Mouse (Mus musculus) large intestine, adult 2 months (tissue): Measurements from ENCODE around the gene Celf2. TPM values are rescaled to one million over a fixed set of nuclear protein-coding genes. Genes with fewer than 3 reads are reported as not detected.
"Not testable (repeated sequence)": the region's sequence is repeated elsewhere in the genome, so short reads cannot be mapped to it uniquely, and the experiment has no call there.

Experiments used
- DNase-seq: peaks from one replicate; pipeline ENCODE4 v3.0.0-alpha.2; 2012; ENCODE audit warnings: low read depth, low spot score
- WGBS: fragments of 180-500 bp; shearing (Covaris S2); methylation state at CpG from one replicate; pipeline ENCODE4 v1.1.7; 2018; 5-methylcytosine and 5-hydroxymethylcytosine counted together
- polyA plus RNA-seq: library from polyadenylated mRNA; depleted of rRNA; stranded (reverse); fragments of >200 nt; gene quantifications from 2 replicates; pipeline ENCODE4 v1.2.3, GENCODE M21; 2012

The Celf2 gene
- polyA plus RNA-seq, 1 experiment, result 7.2 TPM

DNA sequence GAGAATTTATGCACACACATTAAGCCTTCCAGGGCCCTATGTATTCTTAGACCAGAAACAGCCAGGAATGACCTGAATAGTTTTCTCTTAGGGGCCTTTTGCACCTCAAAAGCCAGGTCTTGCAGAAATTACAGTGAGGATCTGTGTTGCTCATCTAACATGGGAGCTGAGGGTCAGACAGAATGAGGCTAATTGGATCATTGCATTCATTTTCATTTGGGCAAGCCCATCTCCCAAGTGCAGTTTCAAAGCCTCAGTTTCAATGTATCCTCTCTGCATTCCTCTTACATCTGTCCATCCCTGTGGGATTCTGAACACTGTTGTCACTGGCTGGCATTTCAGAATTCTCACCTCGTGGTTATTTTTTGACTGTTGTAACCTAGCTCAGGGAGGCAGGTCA, 200.6 kb downstream of the Celf2 start:
- 77% methylated on average over 1 of the region's 1 CpGs for WGBS
- no peak for DNase-seq

GRCm38 (mm10) chr2:7287434-7287833, 221.9 kb downstream of the Celf2 start:
- WGBS, result 89% methylated on average over 3 of the region's 3 CpGs
- no peak for DNase-seq

GRCm38 (mm10) chr2:7273214-7273613, 236.1 kb downstream of the Celf2 start:
- DNase-seq, result no peak
- WGBS, result 64% methylated on average over 4 of the region's 4 CpGs

DNA sequence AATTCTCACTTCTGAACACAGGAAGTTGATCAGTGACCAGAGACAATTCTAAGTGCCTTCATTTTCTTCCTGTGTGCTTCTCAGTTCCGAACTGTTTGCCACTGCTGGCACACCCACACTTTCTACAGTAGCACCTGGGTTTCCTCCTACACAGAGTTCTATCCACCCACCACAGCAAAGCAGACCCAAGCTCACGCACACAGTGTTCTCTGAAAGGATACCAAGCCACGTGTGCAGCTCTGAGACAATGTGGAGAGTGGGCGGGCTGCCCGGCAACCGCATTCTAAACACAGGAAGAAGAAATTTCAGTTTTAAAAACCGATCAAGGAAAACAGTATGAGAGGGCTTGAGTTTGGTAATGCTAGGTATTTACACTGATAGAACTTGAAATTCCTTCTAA, 239.3 kb downstream of the Celf2 start:
- no peak for DNase-seq

GRCm38 (mm10) chr2:7267166-7267565, 242.2 kb downstream of the Celf2 start:
- DNase-seq, result no peak
- WGBS, result 72% methylated on average over 4 of the region's 4 CpGs

More for the DNA sequence above, 239.3 kb downstream of the Celf2 start:
- WGBS, result 64% methylated on average over 7 of the region's 7 CpGs

- not testable (repeated sequence) for DNase-seq
Observed at GRCm38 (mm10) chr2:7262668-7263067, 246.7 kb downstream of the Celf2 start.

DNA sequence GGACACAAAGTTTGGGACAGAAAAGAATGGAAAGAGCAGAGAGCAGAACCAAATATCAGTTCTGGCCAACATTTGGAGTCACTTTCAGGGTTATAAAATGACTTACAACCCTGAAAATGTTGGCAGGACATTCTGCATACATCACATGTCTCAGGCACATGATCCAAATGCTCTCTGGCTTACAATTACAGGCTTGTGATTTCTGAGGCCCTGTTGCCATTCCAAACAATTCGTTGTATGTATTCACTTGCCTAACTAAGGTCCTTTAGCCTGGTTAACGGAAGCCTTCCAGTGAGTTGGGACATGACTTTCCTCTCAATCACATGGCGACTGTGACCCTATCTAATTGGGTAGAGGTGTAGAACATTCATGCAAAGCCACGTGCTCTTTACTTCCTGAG, 249.2 kb downstream of the Celf2 start:
- WGBS, result 61% methylated on average over 4 of the region's 4 CpGs
- DNase-seq, result no peak

DNA sequence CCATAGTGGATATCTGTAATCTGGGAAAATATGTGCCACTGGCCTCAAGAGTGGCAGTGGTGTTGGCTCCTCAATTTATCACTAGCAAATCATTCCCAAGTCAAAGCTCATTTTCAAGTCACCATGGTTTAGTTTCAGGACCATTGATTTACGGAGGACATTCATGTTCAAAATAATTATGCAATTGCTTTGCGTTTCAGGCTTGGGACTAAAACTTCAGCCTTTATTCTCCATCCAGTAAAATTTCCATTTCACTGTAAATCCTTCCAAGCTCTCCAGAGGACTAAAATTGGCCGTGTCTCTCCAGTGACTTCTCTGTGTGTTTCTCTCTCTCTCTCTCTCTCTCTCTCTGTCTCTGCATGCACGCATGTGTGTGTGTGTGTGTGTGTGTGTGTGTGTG, 249.7 kb downstream of the Celf2 start:
- 61% methylated on average over 4 of the region's 4 CpGs for WGBS
- no peak for DNase-seq

DNA sequence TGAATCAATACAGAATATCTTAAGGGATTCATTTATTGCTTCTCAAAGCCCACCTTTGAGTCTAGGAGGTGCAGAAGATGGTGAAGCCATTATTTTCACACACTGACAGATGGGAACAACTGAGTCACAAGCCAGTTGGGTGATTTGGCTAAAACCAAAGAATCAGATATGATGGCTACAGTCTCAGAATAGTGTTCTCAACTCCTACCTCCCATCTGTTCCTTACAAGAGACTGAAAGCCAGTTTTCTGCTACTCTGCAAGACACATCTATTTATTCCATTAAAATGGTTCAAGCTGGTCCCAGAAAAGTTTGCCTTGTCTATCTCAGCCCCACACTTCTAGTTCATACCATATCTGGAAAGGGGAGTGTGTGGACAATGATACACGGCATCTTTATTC, 253.3 kb downstream of the Celf2 start:
- 84% methylated on average over 1 of the region's 1 CpGs for WGBS
- no peak for DNase-seq

GRCm38 (mm10) chr2:7255386-7255785, 254.0 kb downstream of the Celf2 start:
- 78% methylated on average over 3 of the region's 3 CpGs for WGBS
- no peak for DNase-seq

DNA sequence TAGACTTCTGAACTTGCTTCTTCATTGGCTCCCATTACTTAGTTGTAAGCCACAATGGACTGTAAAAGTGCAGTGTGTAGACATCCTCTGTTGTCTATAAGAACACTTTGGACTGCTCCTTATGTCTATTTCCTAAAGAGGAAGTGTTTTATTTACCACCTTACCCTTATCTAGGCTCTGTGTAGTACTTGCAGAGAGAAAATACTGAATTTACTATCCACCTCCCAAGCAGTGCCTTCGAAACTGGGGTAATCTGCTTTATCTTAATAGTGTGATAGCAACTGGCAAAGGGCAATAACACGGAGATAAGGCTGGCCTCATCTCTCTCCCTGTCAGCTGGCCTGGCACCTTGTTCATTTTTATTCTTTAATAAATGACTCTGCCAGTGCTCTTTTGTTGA, 259.0 kb downstream of the Celf2 start:
- WGBS, result 24% methylated on average over 2 of the region's 2 CpGs
- no peak for DNase-seq

DNA sequence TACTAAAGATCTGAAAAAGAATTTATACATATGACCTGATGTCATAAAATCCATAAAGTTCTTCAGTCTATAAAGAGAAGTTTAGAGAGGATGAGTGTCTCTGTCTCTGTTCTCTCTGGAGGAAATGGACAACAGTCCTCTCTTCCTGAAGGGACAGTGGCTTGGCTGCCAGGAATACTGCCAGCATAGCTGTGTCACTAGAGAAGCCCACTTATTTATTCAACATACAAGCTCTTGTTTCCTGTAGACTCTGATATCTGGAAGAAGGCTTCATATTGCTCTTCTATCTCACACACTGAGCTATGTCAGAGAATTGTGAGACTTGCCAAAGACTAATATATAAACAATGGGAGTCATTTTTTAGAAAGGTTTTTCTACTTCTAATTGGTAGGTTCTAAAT, 260.4 kb downstream of the Celf2 start:
- DNase-seq, result no peak

DNA sequence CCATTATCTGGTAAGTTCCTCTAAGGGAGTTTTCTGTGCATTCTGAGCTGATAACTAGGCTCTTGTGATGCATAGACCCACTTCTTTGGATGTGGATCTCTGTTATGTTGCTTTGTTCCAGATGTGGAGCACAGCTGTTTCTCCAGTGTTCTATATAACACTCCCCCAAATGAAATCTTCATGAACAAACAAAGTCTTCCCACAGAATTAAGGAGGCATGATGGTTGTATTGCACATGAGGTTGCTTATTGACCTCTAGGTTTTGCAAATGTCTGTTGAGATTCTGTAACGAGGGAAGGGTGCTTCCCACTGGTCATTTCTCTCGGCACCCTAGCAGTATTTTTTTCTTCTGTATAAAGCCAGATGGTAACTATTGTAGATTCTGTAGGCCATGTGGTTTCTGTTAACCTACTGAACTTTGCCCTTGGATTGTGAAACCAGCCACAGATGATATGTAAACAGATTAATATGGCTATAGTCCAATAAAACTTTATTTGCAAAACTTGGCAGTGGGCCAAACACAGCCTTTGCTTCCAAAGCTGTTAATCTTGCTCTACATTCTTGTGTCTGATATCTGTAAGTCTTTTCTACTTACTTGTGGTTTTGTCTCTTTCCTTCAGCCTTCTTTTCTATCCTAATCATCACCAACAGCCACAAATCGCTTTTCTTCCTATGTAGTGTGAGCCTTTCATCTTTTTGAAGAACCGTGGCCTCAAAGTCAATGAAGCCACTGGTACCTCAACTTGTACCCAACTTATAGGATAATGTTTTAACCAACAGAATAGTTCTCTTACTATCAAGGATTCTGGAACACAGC, 263.2 kb downstream of the Celf2 start:
- peak; percentile 75 for DNase-seq
- WGBS, result 15% methylated on average over 4 of the region's 4 CpGs

- DNase-seq, result no peak
- 41% methylated on average over 1 of the region's 1 CpGs for WGBS
Observed at GRCm38 (mm10) chr2:7242139-7242538, 267.2 kb downstream of the Celf2 start.

GRCm38 (mm10) chr2:7241523-7241941, 267.8 kb downstream of the Celf2 start:
- WGBS, result 61% methylated on average over 4 of the region's 4 CpGs
- DNase-seq, result no peak

- DNase-seq, result no peak
- 56% methylated on average over 4 of the region's 4 CpGs for WGBS
Observed at GRCm38 (mm10) chr2:7237283-7237682, 272.1 kb downstream of the Celf2 start.

GRCm38 (mm10) chr2:7236452-7236851, 272.9 kb downstream of the Celf2 start:
- DNase-seq, result no peak
- 88% methylated on average over 3 of the region's 3 CpGs for WGBS

GRCm38 (mm10) chr2:7235059-7235741, 274.2 kb downstream of the Celf2 start:
- WGBS, result 89% methylated on average over 4 of the region's 4 CpGs
- DNase-seq, result no peak

DNA sequence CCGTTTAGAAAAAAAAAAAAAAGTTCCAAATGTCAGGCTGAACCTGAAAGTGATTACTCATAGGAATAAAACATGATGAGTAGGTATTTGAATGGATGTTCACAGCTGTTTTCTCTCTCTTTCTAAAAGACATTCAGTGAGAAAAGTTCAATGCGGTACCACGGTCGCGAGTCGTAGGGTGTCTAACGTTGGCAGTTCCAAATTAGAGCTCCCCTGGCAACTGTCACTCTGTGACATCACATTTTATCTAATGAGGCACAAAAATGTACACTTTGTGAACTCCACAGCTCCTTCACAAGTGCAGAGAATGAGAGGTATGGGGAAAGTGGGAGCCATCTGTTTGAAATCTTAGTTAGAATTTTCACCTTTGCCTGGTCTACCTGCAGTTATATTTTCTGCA, 274.8 kb downstream of the Celf2 start:
- 88% methylated on average over 7 of the region's 7 CpGs for WGBS
- no peak for DNase-seq

- DNase-seq, result no peak
- 73% methylated on average over 2 of the region's 2 CpGs for WGBS
Observed at GRCm38 (mm10) chr2:7233411-7233810, 276.0 kb downstream of the Celf2 start.

- 82% methylated on average over 7 of the region's 7 CpGs for WGBS
- no peak for DNase-seq
Observed at GRCm38 (mm10) chr2:7226785-7227184, 282.6 kb downstream of the Celf2 start.
